Mouse (Mus musculus) kidney, adult 2 months (tissue): ENCODE measurements around the gene Nav3.

Experiments used
- CTCF ChIP-seq: fragments of 200-500 bp; conservative IDR thresholded peaks from 2 replicates; pipeline ENCODE4 v1.5.1; 2011; ENCODE audit warnings: low read depth, mild to moderate bottlenecking, control low read depth, low read length, moderate library complexity, mixed read lengths; ENCODE audit not compliant: insufficient read depth, insufficient read length
- POLR2A ChIP-seq: fragments of 200-500 bp; IDR thresholded peaks from one replicate; pipeline ENCODE4 v1.6.1; 2011; ENCODE audit warnings: low read depth, low read length, control low read depth

DNA sequence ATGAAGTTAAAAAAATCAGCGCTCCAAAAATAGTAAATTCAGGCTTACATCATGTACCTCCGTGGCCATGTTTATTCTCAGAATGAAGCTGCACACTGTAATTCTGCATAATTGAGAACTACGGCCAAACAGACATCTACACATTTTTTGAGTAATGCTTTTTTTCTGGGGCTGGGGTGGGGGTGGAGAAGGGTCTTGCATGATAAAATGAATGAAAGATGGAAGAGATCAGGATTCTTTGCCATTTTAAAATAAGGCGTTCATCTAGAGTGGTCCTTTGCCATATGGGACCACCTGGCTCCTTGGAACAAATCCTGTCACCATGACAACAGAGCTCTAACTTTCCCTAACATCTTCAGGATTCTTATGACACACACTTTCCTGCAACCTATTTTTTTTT is 146.5 kb downstream of the Nav3 start:
- TF ChIP-seq CTCF (no peak), POLR2A (no peak)
